Mouse (Mus musculus) CH12F3 (cell line): ENCODE results near the gene Gif.

ENCODE experiments used
- in situ Hi-C: fragments of 300-500 bp; cut with MboI; formaldehyde crosslinking; loops from 2 replicates; pipeline ENCODE4 v1.14.3; 2020; ENCODE audit warnings: low sequenced_read_pairs

Gif gene

DNA sequence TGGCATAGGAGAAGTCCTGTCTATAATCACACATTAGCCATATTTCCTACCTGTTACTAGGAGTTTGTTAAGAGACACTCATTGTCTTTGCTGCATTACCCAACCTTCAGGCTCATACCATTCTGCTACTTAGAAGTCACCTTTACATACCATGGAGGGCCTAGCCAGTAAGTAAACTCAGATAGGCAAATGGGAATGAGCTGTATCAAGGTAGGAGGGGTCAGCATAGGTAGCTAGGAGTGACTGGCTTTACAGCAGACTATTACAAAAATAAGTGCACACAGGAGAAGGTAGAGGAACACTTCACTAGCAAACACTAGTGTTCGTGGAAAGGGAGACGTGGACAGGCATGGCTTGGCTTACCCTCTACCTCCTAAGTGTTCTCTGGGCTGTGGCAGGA, at the start of gene Gif:
Gene Gif, plus strand, starts transcription at position 257 of the 400 bp plus-strand sequence.
- in situ Hi-C loops = no loop called here

DNA sequence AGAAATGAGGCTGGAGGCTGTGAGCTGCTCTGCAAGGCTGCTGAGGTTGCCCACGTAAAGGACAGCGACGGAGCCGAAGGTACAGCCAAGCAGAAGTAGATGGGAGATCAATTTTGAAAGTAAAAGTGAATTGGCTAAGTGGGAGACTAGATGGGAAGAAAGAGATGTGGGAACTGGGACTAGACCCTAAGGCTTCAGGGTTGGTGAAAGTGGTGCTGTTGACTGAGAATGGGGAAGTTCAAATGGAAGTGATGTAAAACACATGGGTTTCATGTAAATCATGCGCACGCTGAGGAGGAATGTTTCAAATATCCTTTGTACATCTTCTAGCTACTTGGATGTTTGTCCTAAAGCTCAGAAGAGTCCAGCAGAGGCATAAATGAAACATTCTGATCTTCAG, 49.0 kb upstream of the Gif start:
- in situ Hi-C loops = no loop called here

DNA sequence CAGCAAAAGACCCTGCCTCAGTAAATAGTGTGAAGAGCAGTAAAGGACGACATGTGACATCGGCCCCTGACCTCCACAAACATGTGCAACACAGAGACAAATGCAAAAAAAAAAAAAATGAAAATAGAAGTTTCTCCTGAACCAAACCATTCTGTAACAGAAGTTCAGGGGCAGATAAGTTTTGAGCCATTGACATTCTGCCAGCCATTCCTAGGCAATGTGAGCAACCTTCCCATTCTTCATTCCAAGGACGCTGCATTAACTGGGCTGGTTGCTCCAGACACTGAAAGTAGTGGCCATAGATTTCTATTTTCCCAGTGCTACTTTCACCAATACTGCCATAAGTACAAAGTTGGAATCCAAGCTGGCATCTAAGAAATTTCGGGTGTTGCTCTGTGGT, 34.9 kb upstream of the Gif start:
- in situ Hi-C loops = no loop called here

DNA sequence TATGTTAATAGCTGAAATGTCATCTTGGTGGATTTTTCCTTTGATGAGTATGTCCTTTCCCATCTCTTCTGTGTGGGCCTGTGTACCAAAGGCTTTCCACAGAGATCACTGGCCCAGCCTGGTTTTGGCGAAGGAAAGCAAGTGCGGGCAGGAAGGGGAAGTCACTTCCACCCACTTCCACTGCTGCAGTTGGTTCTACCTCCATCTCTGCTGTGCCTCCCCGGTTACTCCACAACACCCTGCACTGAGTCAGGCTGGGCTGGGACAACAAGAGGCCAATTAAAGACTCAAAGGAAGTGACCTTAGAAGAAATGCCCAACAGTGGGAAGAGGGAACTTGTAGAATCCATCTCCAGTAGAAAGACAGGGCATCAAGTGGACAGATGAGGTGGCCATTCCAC, 27.3 kb upstream of the Gif start:
- in situ Hi-C loops = no loop called here

DNA sequence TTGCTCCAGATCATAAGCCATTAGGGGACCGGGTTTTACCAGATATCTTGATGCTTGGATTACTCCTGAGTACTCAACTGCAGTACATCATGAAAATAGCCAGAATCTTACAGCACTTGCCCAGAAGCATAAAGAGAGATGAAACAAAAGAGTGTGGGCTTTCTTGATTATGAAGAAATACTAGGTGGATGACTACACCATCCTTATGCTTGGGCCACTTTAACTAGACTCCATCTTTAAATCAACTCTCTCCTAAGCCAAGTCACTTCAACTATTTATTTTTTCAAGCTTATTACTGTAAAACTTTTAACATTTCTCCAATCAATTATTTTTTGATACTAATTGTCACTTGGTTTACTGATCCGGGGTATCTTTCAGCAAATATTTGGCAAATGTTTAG, 23.5 kb upstream of the Gif start:
- in situ Hi-C loops = no loop called here

DNA sequence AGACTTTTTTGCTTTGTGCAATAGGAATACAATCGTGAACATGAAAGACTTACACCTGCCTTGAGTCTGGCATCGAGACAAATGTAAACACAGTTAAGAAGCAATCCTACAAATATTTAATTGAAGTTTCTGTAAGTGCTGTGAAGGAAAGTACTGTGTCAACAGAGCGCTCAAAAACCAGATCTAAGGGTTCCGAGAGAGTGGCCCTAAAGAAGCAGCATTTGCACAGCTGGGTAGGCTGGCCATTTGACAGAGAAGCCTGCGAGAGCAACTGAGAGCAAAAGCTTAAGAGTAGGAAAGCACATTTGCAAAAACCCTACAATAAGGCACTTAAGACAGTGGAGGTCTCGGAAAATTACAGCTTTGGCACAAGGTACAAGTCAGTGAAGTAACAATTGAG, 23.1 kb upstream of the Gif start:
- in situ Hi-C loops = no loop called here

DNA sequence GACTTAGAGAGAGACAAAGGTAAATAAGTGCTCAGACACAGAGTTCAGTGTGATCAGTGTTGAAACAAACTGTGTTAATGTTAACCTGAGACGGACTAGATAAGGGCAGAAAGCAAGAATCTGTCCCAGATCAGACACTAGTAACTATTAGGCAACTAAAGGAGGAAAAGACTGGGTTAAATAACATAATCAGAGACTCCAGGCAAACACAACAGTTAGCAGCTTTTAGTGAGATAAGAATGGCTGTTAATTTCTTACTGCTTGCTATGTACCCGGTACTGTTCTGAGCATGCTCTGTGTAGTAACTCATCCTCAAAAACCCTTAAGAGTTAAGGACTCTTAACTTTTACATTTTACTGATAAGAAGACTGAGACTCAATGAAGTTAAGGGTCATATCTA, 21.4 kb upstream of the Gif start:
- in situ Hi-C loops = no loop called here

DNA sequence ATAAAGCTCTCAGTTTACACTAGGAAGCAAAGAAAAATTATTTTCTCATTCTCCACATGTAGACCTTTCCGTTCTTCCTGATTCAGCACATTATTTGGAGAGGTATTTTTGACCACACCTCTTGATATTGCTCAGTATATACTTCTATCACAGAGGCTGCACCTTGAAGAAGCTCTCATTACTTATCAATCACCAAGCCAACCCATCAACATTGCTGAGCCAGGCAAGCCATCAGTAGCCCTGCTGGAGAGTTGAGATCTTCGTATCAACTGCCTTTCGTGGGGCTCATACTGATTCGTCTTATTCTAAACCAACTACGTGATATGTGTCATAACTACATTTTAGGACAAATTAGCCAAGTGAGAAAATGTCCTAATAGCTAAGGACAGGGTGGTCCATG, 20.1 kb upstream of the Gif start:
- in situ Hi-C loops = no loop called here

DNA sequence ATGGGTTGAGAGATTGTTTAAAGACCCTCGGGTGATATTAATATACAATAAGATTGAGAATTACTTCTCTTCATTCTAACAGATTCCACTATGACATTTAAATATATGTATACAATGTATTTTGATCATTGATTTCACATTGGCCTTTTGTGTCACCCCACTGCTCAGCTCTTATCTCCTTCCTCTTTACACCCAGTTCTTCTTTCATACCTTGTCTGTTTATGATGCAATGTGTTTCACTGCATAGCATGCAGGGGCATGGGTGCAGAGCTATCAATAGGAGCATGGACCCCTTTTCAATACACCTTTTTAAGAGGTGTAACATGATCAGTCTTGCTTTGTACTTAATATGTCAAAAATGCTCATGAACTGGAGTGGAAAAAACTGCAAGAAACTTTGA, 17.1 kb upstream of the Gif start:
- in situ Hi-C loops = no loop called here

DNA sequence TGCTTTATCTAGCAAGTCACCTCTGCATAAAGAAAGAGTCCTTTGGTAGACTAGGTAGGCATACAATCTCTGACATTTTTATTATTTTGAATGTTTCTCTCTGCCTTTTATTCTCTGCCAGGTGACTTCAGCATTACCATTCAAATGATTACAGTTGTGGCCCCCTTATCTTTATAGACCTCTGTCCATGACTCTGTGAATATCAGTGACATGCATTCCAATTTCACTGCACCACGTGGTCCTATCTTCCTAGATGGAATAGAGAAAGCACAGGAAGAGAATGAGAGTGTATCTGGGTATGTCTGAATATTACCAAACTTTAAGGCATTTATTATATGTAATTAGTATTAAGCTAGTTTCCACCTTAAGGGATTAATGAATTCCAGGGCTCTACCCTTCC, 10.9 kb upstream of the Gif start:
- in situ Hi-C loops = no loop called here

DNA sequence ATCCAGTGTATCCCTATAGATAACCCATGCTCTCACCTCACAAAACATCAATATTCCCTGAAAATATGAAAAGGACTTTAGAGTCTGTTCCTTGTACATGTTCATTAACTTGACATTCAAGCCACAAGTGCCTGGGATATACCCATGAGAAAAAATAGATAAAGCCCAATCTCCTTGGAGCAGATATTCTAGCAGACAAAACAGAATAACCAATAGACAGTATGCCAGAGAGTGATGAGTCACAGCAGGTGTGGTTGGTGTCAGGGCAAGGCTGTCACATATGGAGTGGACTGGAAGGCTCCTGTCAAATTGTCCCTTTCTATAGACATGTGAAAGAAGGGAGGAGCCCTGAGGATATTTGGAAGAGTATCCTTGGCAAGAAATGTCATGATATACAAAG, 1.7 kb upstream of the Gif start:
- in situ Hi-C loops = no loop called here

DNA sequence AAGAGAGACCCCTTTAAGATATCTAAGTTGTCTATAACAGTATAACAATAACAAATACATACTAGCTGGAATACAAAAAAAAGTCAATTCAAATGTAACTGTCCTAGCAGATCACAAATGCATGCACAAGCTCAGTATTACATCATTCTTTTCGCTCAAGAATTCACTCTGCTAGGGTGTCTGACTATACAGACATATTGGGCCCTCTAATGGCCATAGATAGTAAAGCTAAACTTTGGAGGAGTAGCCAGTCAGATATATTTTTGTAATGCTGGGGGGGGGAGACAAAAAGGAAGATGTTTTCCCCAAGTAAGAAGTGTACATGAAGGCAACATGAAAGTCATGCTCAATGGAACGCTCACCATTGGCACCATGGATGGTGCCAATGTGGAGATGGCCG, 17.7 kb downstream of the Gif start:
- in situ Hi-C loops = loop anchor here (5.0 to 10.0 kb wide), 2 partner anchors 158 to 410 kb away; no protein-coding TSS in a partner anchor

DNA sequence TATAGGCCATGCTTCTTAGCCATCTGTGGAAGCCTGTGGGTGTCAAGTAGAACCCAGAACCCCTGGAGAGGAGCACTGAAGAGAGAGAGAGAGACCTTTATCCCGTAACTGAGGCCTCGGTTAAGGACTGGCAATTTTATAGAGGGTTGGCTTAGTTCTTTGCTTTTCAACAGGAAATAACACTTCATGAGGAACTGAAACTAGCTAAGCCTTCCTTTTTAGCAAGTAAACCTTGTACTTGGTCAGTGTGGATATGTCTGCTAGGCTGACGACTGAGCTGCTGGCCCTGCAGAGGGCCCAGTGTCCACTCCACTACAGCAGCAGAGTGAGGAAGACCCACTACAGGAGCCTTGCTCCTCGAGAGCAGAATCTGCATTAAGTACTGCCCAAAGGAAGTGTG, 19.1 kb downstream of the Gif start:
- in situ Hi-C loops = loop anchor here (5.0 to 10.0 kb wide), 2 partner anchors 159 to 412 kb away; no protein-coding TSS in a partner anchor

DNA sequence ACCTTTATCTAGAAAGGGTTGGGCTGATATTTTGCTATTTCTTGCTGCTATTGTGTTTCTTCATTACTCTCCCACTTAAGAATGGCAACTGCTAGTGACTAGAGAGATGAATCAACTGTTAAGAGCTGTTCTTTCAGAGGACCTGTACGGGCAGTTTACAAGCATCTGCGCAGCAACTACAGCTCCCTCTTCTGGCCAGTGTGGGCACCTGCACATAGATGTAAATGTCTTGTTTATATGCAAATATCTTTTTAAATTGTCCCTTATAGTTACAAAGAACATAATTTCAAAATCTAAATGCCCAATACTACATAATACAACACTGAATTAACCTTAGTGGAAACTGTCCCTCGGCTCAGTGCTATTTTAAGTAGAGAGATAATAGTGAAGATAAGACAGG, 20.8 kb downstream of the Gif start:
- in situ Hi-C loops = loop anchor here (5.0 to 10.0 kb wide), 2 partner anchors 161 to 413 kb away; no protein-coding TSS in a partner anchor

DNA sequence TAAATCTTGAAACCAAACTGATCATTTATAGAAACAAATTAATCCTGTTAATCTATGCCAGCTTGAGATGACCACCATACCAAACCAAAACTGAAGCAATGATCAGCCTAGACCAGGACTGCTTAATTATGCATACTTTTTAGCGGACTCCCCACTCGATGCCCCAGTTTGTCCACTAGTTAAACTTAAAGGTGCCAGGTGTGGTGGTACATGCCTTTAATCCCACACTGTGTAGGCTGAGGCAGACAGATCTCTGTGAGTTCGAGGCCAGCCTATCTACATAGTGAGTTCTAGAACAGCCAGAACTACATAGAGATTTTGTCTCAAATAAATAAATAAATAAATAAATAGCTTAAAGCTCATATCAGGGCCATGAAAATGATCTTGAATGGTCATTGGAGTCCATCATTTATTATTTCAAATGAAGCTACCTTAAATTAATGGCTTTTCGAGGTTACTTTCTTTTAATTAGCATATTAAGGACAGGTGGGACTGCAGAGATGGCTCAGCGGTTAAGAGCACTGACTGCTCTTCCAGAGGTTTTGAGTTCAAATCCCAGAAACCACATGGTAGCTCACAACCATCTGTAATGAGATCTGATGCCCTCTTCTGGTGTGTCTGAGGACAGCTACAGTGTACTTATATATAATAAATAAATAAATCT, 22.0 kb downstream of the Gif start:
- in situ Hi-C loops = loop anchor here (5.0 to 10.0 kb wide), 2 partner anchors 162 to 415 kb away; no protein-coding TSS in a partner anchor

DNA sequence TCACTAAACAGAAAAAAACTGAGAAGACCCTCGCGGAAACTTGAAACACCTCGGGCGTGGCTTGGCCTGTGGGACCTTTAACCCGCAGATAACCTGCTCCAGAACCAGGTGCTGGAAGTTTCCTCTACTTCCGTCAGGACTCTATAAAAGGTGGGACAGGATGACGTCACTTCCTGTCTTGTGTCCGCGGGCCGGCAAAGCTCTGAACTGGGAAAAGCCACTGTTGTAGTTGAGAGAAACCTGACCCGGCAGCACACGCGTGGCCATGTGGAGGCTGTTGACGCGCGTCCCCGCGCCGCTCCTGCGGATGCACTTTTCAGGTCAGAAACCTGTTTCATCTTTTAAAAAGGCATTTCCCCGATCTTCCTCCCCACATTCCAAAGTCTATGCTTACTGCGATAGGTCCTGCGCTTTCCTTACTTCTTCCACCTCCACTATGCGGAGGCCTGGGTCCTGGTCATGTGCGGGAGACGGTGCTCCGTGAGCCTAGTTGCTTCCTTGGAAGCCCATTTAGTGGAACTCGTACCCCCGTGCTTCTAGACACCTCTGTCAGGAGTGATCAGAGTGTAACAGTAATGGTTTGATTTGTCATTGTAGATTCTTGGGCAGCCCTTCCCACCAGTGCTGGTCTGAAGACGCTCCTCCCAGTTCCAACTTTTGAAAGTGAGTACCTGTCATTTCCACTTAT, 23.0 kb downstream of the Gif start, which contains the start of gene Mrpl16:
Gene Mrpl16, plus strand, starts transcription at position 187 of the 688 bp plus-strand sequence.
- in situ Hi-C loops = no loop called here

DNA sequence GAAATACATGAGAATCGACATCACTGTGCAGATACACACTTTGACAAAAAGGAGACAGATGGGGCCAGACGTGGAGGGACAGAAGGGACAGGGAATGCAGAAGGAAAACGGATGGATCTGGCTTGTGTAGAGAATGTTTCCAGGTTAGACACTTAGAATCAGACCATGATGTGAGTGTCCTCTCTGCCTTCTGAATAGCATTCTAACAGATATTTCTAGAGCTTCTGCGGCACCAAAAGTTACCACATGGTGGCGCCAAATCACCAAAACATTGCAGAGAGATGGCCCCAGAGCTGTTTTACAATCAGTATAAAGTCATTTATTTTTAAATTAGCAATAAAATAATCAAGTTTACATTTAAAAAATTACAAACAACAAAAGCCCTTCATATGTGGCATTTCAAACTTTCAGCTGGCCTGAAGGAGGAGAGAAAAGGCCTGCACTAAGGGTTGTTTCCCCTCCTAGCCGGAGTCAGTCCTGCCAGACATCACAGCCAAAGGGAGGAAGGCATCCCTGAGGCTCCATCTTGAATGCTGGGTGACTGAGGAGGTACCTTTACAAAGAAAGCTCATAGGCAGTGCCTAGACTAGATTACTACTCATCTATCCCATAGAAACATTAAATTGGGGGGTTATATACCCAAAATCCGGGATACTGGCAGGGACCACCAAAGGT, 30.0 kb downstream of the Gif start:
- in situ Hi-C loops = no loop called here

DNA sequence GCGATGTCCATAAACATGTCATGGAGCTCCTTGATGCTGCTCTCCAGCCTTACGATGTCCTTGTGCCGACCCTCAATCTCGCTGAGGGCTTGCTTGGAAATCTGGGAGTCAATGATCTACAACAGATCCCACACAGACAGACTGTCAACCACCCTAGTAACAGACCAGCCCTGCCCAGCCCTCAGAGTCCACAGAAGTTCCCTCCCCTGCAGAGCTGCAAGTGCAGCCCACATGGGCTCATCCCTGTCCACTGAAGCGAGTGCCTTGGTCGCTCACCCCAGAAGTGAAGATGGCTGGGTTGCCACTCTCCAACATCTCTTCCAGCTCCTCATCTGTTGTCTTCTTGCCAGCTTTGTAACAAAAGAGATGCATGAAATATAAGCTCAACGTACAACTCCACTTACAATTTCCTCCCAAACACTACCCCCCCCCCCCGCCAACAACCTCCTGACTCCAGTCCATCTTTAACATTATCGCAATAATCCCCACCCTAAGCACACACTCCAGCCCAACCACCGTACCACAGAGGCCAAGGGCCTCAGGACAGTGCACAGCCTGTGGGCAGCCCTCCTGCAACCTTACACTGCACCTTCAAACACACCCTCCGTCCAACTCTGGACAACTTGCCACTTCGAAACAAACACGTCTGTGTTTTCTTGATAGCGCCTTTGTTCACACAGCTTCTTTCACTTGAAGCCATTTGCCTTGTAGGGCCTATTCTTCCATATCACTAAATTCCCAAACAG, 38.2 kb downstream of the Gif start:
- in situ Hi-C loops = no loop called here

DNA sequence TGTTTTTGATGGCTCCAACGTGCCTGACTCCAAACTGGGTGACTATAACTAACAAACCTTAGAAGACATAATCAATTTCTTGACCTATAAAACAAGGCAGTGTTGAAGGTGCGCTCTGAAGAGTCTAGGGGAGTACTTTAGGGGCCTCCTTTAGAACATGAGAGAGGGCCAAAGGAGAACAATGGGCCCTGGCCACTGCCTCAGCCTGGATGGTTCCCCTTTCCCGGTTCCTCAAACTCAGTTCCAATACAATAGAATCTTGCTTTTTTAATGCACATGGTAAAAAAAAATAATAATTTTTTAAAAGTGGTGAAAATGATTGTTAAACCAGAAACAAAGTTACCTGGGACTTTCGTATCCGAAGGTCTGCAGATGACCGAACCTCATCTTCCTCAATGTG, 40.5 kb downstream of the Gif start:
- in situ Hi-C loops = no loop called here

DNA sequence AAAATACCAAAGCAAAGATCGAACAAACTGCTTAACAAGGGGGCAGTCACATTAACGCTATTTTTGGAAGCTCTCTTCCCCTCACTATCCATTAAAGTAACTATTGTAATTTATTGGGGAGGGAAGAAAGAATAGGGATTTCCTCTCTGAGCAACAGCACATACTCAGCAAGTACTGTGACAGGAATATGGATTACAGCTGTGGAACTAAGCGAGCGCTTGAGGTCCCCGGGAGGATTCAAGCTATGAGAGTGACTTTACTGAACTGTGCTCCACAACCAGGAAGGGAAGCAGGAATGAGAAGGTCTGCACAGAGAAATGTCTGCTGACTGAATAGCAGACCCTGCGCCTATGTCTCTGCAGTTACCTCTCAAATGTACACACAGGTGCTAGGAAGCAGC, 41.5 kb downstream of the Gif start:
- in situ Hi-C loops = no loop called here

DNA sequence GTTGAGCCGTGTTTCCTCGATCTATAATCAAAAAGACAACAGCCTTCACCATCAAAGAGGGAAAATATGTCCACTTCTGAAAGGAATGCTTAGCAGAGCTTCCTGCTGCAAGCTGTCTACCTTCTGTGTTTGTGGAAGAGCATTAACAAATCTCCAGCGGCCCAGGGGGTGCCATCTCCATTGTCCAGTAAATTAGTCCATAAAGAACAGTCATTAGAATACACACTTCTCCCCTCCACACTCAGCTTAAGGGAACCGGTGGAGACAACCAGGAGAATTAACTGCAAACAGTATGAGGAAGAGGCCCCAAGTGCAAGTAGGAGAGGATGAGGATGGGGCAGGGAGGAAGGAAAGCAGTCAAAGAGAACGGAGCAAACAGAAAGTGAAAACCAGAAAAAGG, 44.5 kb downstream of the Gif start:
- in situ Hi-C loops = no loop called here
